Mouse (Mus musculus) monocyte, adult 5-6 weeks (primary cell): ENCODE results near the gene Thsd7b. TPM values are rescaled to one million over a fixed set of nuclear protein-coding genes. Genes with fewer than 3 reads are reported as not detected.

ENCODE experiments used
- ATAC-seq: fragments of 153-309, 156-312 bp; replicated peaks from 2 replicates; pipeline ENCODE4 v1.8.0; 2017; ENCODE audit warnings: mild to moderate bottlenecking; ENCODE audit not compliant: low TSS enrichment, insufficient number of reproducible peaks, severe bottlenecking, poor library complexity, low FRiP score
- total RNA-seq: library from RNA; stranded (forward); fragments of 200-1000, 200-491, 200-594 nt; gene quantifications from 3 replicates; pipeline ENCODE4 v1.2.3, GENCODE M21; 2017

Thsd7b gene
- total RNA-seq, 1 experiment from 2014 or later: not detected

DNA sequence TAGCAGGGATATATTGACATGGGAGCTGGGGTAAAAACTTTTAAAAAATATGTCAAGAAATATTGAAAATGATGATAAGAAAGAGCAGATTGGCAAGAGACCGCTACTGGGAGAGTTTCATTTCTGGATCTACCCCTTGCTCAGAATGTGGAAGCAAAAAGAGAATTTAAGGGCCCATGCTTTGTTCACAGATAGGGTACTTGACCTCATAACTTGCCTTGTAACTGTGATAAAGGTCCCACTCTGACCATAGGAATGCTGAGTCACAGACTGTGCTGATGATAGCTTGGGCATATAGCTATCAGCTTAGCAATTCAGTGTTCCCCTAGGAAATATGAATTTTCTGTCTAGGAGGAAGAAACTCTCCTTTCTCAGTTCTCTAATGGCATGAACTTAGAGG, 488.1 kb downstream of the Thsd7b start:
- ATAC-seq: no peak

- ATAC-seq: no peak
These were observed 491.6 kb downstream of the Thsd7b start for GRCm38 (mm10) chr1:129764748-129765147.

GRCm38 (mm10) chr1:129777055-129777454, 504.0 kb downstream of the Thsd7b start:
- ATAC-seq: no peak

DNA sequence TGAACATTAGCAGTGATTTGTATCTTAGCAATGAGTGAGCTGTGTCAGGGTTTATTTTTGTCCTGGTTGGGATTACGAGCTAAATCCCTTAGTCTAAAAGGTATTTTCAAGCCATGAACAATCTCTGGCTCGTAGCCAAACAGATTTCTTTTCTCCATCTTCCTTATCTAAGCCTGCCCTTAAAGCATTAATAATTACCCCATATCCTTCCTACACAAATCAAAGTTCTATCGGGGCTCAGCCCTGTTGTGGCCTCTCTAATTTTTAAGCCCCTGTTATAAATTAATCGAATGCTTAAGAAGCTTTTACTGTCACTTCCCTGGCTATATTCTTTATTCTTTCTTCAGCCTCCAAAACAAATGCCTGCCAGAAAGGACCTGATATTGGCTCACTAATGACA, 506.4 kb downstream of the Thsd7b start:
- no peak for ATAC-seq

DNA sequence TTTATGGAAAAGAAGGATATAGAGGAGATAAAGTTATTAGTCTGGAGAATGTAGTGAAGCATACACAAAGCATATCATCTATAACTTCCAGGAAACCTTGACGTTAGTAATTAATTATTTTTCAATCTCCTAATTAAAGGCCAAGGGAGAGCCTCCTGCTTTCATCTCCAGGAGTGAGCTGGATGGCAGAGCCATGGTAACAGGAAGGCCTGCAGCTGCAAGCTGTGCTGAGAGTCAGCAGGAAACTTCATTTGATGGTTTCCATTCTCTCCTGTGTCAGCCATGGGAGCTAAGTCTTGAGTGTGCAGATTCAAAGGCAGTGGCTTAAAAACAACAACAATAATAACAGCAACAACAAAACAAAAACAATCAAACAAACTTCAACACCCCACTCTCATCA, 507.5 kb downstream of the Thsd7b start:
- no peak for ATAC-seq

GRCm38 (mm10) chr1:129798519-129798918, 525.4 kb downstream of the Thsd7b start:
- no peak for ATAC-seq

DNA sequence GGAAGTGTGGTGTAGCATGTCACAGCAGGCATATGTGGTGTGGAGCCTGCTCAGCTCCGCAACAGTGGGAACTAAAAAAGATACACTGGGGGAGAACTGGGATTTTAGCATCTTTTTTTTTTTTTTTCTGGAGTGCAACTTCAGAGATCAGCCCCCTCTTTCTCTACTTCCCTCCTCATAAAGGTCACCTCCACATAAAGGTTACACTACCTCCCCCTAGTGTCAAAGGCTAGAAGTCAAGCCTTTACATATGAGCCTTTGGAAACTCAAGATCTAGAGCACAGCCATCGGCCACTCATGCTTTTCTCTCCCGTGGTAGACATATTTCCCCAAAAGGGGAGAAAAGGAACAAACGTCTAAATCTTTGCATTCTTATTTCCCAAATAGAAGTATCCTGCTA, 553.8 kb downstream of the Thsd7b start:
- no peak for ATAC-seq

- no peak for ATAC-seq
These were observed 564.2 kb downstream of the Thsd7b start for GRCm38 (mm10) chr1:129837324-129837723.

GRCm38 (mm10) chr1:129837776-129838175, 564.7 kb downstream of the Thsd7b start:
- ATAC-seq: no peak

DNA sequence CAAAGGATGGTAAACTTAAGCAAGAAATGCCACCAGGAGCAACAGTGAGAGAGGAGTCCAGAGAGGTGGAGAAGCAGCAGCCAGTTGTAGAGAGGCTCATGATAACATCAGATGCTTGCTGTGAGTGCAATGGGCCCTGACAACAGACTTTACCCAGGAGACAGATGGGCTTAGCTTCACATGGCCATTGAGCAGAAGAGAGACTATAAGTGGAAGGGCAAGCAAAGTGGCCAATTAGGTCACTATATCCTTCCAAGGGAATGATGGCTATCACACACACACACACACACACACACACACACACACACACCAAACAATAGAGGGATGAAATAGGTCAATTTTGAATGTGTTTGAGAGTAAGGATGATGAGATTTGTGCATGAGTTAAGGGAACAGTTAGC, 565.4 kb downstream of the Thsd7b start:
- ATAC-seq: no peak

GRCm38 (mm10) chr1:129843416-129843815, 570.3 kb downstream of the Thsd7b start:
- ATAC-seq: no peak

DNA sequence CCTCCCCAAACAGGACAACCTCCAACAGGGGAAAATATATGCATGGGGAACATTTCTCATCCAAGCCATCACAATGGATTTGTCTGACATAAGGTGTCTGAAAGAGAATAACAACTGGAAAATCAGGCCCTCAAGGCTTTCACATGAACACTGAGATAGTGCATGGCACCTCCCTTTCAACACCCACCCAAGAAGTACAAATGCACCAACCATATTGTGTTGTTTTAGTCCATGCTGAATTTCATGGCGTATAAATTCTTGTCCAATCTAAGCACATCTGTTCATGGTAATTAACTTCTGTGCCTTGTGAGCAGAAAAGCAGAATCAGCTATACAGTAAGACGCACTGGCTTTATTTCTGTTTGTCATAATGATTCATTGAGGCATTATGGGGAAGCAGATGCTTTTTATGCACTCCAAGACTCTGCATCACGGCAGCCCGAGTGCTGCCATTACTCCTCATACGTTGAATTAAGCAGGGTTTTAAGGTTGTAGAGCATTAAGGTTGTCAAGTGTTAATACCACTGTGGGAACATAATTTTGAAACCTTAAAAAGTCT, 577.0 kb downstream of the Thsd7b start:
- no peak for ATAC-seq

DNA sequence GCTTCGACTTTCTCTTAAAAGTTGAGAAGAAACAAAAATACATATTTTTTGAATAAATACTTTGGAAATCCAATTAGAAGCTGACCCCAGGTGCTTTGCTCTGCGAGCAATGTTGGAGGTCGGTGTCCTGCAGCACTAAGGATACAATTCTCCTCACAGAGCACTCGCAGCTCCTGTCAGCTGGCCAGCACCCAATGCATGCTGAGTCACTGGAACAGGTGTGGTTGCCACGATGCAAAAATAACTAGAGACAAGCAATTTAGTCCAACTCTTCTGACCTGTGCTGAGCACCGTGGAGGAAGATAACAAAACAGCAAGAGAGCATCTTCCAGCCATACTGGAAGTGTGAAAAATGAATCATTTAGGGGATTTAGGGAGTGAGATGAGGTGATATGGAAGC, 594.6 kb downstream of the Thsd7b start:
- no peak for ATAC-seq

DNA sequence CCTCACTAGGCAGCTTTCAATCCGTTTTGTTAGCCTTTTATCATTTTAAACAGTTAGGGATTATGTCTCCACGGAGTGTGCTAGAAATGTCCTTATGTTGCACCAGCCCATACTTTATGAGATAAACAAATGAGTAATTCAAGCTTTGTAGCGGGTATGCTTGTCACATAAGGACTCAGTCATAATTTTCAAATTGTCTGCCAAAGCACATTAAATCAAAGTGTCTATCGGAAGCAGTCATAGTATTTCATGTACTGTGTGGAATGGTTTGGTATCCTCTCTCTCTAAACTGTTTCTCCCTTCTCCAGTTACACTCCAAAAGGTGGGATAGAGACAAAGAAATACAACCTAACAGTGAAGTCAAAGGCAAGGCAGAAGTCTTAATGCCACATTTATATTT, 601.3 kb downstream of the Thsd7b start:
- ATAC-seq: no peak

- ATAC-seq: no peak
These were observed 614.8 kb downstream of the Thsd7b start for GRCm38 (mm10) chr1:129887861-129888260.

GRCm38 (mm10) chr1:129898121-129898520, 625.0 kb downstream of the Thsd7b start:
- no peak for ATAC-seq

- ATAC-seq: no peak
These were observed 642.4 kb downstream of the Thsd7b start for GRCm38 (mm10) chr1:129915484-129915883.

DNA sequence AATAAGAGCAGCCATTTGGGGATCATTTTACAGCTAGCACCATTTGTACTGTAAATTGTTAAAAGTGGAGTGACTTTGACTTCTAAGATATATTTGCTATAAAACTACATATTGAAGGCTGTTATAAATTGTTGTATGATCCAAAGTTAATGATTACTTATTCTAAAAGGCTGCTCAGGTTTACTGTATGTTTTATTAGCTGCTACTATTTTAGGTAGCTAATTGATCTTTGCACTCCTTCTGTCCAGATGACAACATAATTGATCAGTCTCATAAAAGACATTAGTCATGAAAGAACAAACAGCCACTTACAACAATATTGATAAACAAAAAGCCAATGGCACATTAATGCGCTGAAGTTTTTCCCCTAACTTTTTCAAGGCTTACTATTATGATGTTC, 644.5 kb downstream of the Thsd7b start:
- no peak for ATAC-seq

GRCm38 (mm10) chr1:129919385-129919784, 646.3 kb downstream of the Thsd7b start:
- no peak for ATAC-seq

- ATAC-seq: no peak
These were observed 657.9 kb downstream of the Thsd7b start for GRCm38 (mm10) chr1:129931003-129931402.

DNA sequence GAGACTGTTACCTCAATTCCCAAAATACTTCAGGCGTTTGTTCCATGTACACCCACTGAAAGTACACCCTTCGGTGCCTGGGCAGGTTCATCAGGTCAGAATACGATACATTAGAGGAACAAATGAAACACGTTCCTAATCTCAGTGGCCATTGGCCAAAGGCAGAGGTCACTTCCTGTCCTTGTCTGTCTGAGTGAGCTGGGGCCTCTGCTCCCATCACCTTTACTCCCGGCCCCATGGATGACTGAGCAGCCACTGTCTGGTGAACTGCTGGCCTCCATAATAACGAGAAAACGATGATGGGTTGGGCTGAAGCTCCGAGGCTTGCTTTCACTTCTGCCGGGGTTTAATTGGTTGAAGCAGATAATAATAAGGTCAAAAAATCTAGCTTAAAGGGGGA, 670.0 kb downstream of the Thsd7b start:
- no peak for ATAC-seq
